Mouse (Mus musculus): ENCODE results near the gene Olfr1427. TPM values are rescaled to one million over a fixed set of nuclear protein-coding genes. Genes with fewer than 3 reads are reported as not detected.
"Not testable (repeated sequence)": the region's sequence is repeated elsewhere in the genome, so short reads cannot be mapped to it uniquely, and the experiment has no call there.

The Olfr1427 gene
- total RNA-seq (2022): not detected

GRCm38 (mm10) chr19:12103234-12103633 lies at the start of gene Olfr1427:
Gene Olfr1427 (minus strand): TSS chr19:12103334.
- no peak for DNase-seq (ENCODE audit: low spot score)

GRCm38 (mm10) chr19:12145452-12145851 lies 42.3 kb upstream of the Olfr1427 start:
- DNase-seq (ENCODE audit: low spot score): no peak

GRCm38 (mm10) chr19:12143356-12143755 lies 40.2 kb upstream of the Olfr1427 start:
- DNase-seq (ENCODE audit: low spot score): no peak

GRCm38 (mm10) chr19:12134289-12134688 lies 31.2 kb upstream of the Olfr1427 start:
- DNase-seq (ENCODE audit: low spot score): no peak

- no peak for DNase-seq (ENCODE audit: low spot score)
Observed at GRCm38 (mm10) chr19:12123103-12123502, 20.0 kb upstream of the Olfr1427 start, which contains the start of gene Olfr76. Gene Olfr76 (minus strand): TSS chr19:12123203.

- no peak for DNase-seq (ENCODE audit: low spot score)
Observed at GRCm38 (mm10) chr19:12116464-12116863, 13.3 kb upstream of the Olfr1427 start.

- no peak for DNase-seq (ENCODE audit: low spot score)
Observed at GRCm38 (mm10) chr19:12115797-12116196, 12.7 kb upstream of the Olfr1427 start, which contains the start of gene Olfr1428. Gene Olfr1428 (minus strand): TSS chr19:12115897.

GRCm38 (mm10) chr19:12113807-12114206 lies 10.7 kb upstream of the Olfr1427 start:
- no peak for DNase-seq (ENCODE audit: low spot score)

- DNase-seq (ENCODE audit: low spot score): no peak
Observed at GRCm38 (mm10) chr19:12104541-12104940, 1.4 kb upstream of the Olfr1427 start.

- DNase-seq (ENCODE audit: low spot score): no peak
Observed at GRCm38 (mm10) chr19:12091913-12092312, 11.2 kb downstream of the Olfr1427 start, which contains the start of gene Olfr1426. Gene Olfr1426 (minus strand): TSS chr19:12092013.

- not testable (repeated sequence) for DNase-seq (ENCODE audit: low spot score)
Observed at GRCm38 (mm10) chr19:12077631-12078030, 25.5 kb downstream of the Olfr1427 start, which contains the start of gene Olfr1425. Gene Olfr1425 (minus strand): TSS chr19:12077731.

GRCm38 (mm10) chr19:12069546-12069945 lies 33.6 kb downstream of the Olfr1427 start:
- not testable (repeated sequence) for DNase-seq (ENCODE audit: low spot score)

- not testable (repeated sequence) for DNase-seq (ENCODE audit: low spot score)
Observed at GRCm38 (mm10) chr19:12067806-12068205, 35.3 kb downstream of the Olfr1427 start.

- DNase-seq (ENCODE audit: low spot score): not testable (repeated sequence)
Observed at GRCm38 (mm10) chr19:12062582-12062981, 40.6 kb downstream of the Olfr1427 start, which contains the start of gene Olfr1424. Gene Olfr1424 (minus strand): TSS chr19:12062682.

Other genes with a start within 250 kb of the Olfr1427 start
- not detected for gene Olfr1418, start 242.3 kb downstream of the Olfr1427 start, total RNA-seq (2022)
- gene Olfr1419, start 228.2 kb downstream of the Olfr1427 start, total RNA-seq (2022): not detected
- not detected for gene Olfr1420, start 216.8 kb downstream of the Olfr1427 start, total RNA-seq (2022)
- gene Patl1, start 190.9 kb downstream of the Olfr1427 start, total RNA-seq (2022): 10 to 100 TPM; 27.2 to 29.2 (median 28.2) TPM
- 100 to 1,000 TPM in 1 of 4 experiments, 10 to 100 TPM in 3; 90.7 to 106 (median 95.9) TPM for gene Osbp, start 137.4 kb downstream of the Olfr1427 start, total RNA-seq (2022)
- not detected for gene Olfr1423, start 62.0 kb downstream of the Olfr1427 start, total RNA-seq (2022)
- gene Olfr1424, start 40.7 kb downstream of the Olfr1427 start, total RNA-seq (2022): not detected
- not detected for gene Olfr1425, start 25.6 kb downstream of the Olfr1427 start, total RNA-seq (2022)
- not detected for gene Olfr1426, start 11.3 kb downstream of the Olfr1427 start, total RNA-seq (2022)
- gene Olfr1428, start 12.6 kb upstream of the Olfr1427 start, total RNA-seq (2022): not detected
- gene Olfr76, start 19.9 kb upstream of the Olfr1427 start, total RNA-seq (2022): not detected
- not detected for gene Olfr1555-ps1, start 66.8 kb upstream of the Olfr1427 start, total RNA-seq (2022)
- not detected for gene Olfr1431, start 97.3 kb upstream of the Olfr1427 start, total RNA-seq (2022)
- not detected for gene Olfr1432, start 129.3 kb upstream of the Olfr1427 start, total RNA-seq (2022)
- not detected for gene Olfr262, start 138.3 kb upstream of the Olfr1427 start, total RNA-seq (2022)
- gene Olfr235, start 157.7 kb upstream of the Olfr1427 start, total RNA-seq (2022): not detected
- not detected for gene Olfr1434, start 176.5 kb upstream of the Olfr1427 start, total RNA-seq (2022)
- gene Olfr1436, start 195.8 kb upstream of the Olfr1427 start, total RNA-seq (2022): not detected
- gene Olfr1437, start 221.8 kb upstream of the Olfr1427 start, total RNA-seq (2022): not detected
- gene Olfr1438-ps1, start 232.6 kb upstream of the Olfr1427 start, total RNA-seq (2022): not detected

All from heart, adult 8-10 months (tissue).